Mouse (Mus musculus) MEL (cell line): ENCODE data around the gene Flnb. TPM values are rescaled to one million over a fixed set of nuclear protein-coding genes. Genes with fewer than 3 reads are reported as not detected.

Experiments
- DNase-seq: peaks from one replicate; pipeline ENCODE4 v3.0.0; 2011; ENCODE audit warnings: low read depth, low spot score
- H3K27ac ChIP-seq: 2 replicates; pipeline ENCODE4 v1.5.1; 2012; ENCODE audit warnings: low read depth, mild to moderate bottlenecking, control low read depth, low read length, moderate library complexity; ENCODE audit not compliant: control insufficient read depth
- H3K27me3 ChIP-seq, 2 experiments: fragments of 150-350 bp in 1 of 2; sonication (generic) in 1 of 2; 2 replicates each; pipeline ENCODE4 v1.6.1; 2012; ENCODE audit warnings: low read length in 2 of 2, mild to moderate bottlenecking in 2 of 2, improper control_type of control experiment in 1 of 2, moderate library complexity in 1 of 2; ENCODE audit not compliant: insufficient read depth in 2 of 2, control insufficient read depth in 1 of 2
- H3K36me3 ChIP-seq, 2 experiments: 2 replicates each; pipeline ENCODE4 v1.6.1; 2012 to 2014; ENCODE audit warnings: low read length in 2 of 2, improper control_type of control experiment in 1 of 2, inconsistent platforms in 1 of 2, mild to moderate bottlenecking in 1 of 2; ENCODE audit not compliant: insufficient read depth in 2 of 2, control insufficient read depth in 1 of 2
- H3K4me1 ChIP-seq, 2 experiments: fragments of 150-350 bp in 1 of 2; sonication (generic) in 1 of 2; 2 replicates each; pipeline ENCODE4 v1.6.1; 2012; ENCODE audit warnings: low read length in 2 of 2, improper control_type of control experiment in 1 of 2, mild to moderate bottlenecking in 1 of 2; ENCODE audit not compliant: insufficient read depth in 2 of 2, control insufficient read depth in 1 of 2
- H3K4me3 ChIP-seq, 2 experiments: fragments of 150-350 bp in 1 of 2; sonication (generic) in 1 of 2; 2 replicates each; pipeline ENCODE4 v1.5.1; 2012; ENCODE audit warnings: low read depth in 2 of 2, low read length in 2 of 2, mild to moderate bottlenecking in 2 of 2, moderate library complexity in 2 of 2, control low read depth in 1 of 2, improper control_type of control experiment in 1 of 2; ENCODE audit not compliant: control insufficient read depth in 1 of 2, insufficient read depth in 1 of 2
- H3K79me2 ChIP-seq: 2 replicates; pipeline ENCODE4 v1.6.1; 2012; ENCODE audit warnings: mild to moderate bottlenecking, low read length, moderate library complexity; ENCODE audit not compliant: control insufficient read depth, poor library complexity, insufficient read depth
- H3K9ac ChIP-seq: 2 replicates; pipeline ENCODE4 v1.6.1; 2012; ENCODE audit warnings: low read depth, mild to moderate bottlenecking, control low read depth, low read length, moderate library complexity; ENCODE audit not compliant: control insufficient read depth, poor library complexity, severe bottlenecking
- H3K9me3 ChIP-seq: fragments of 150-350 bp; sonication (generic); replicated peaks from 2 replicates; pipeline ENCODE4 v1.6.1; 2012; ENCODE audit warnings: mild to moderate bottlenecking, low read length, improper control_type of control experiment, moderate library complexity; ENCODE audit not compliant: insufficient read depth
- BHLHE40 ChIP-seq: IDR thresholded peaks from 2 replicates; pipeline ENCODE4 v1.6.1; 2012; ENCODE audit warnings: low read depth, mild to moderate bottlenecking, inconsistent platforms, low read length, improper control_type of control experiment, borderline replicate concordance
- CHD1 ChIP-seq: IDR thresholded peaks from 2 replicates; pipeline ENCODE4 v1.6.1; 2012; ENCODE audit warnings: low read depth, mild to moderate bottlenecking, inconsistent platforms, low read length, improper control_type of control experiment
- CHD2 ChIP-seq: IDR thresholded peaks from 2 replicates; pipeline ENCODE4 v1.6.1; 2011; ENCODE audit warnings: low read length, improper control_type of control experiment
- E2F4 ChIP-seq: IDR thresholded peaks from 2 replicates; pipeline ENCODE4 v1.6.1; 2011; ENCODE audit warnings: low read depth, low read length, improper control_type of control experiment, borderline replicate concordance
- ELF1 ChIP-seq: IDR thresholded peaks from 2 replicates; pipeline ENCODE4 v1.6.1; 2014; ENCODE audit warnings: low read depth, mild to moderate bottlenecking, inconsistent platforms, low read length, improper control_type of control experiment, moderate library complexity
- ETS1 ChIP-seq: IDR thresholded peaks from 2 replicates; pipeline ENCODE4 v1.6.1; 2012; ENCODE audit warnings: low read depth, mild to moderate bottlenecking, inconsistent platforms, low read length, improper control_type of control experiment, moderate library complexity
- GATA1 ChIP-seq: IDR thresholded peaks from 2 replicates; pipeline ENCODE4 v1.6.1; 2011; ENCODE audit warnings: low read depth, low read length, improper control_type of control experiment
- HCFC1 ChIP-seq: IDR thresholded peaks from 2 replicates; pipeline ENCODE4 v1.6.1; 2012; ENCODE audit warnings: low read depth, mild to moderate bottlenecking, inconsistent platforms, low read length, improper control_type of control experiment, moderate library complexity
- JUND ChIP-seq: IDR thresholded peaks from 2 replicates; pipeline ENCODE4 v1.6.1; 2011; ENCODE audit warnings: low read depth, mild to moderate bottlenecking, improper control_type of control experiment, low read length
- KAT2A ChIP-seq: conservative IDR thresholded peaks from 2 replicates; pipeline ENCODE4 v1.6.1; 2012; ENCODE audit warnings: low read depth, low read length, improper control_type of control experiment, inconsistent platforms
- MAX ChIP-seq: IDR thresholded peaks from 2 replicates; pipeline ENCODE4 v1.6.1; 2011; ENCODE audit warnings: low read length, improper control_type of control experiment
- MAZ ChIP-seq: IDR thresholded peaks from 2 replicates; pipeline ENCODE4 v1.6.1; 2012; ENCODE audit warnings: low read depth, mild to moderate bottlenecking, inconsistent platforms, low read length, improper control_type of control experiment
- NRF1 ChIP-seq: IDR thresholded peaks from 2 replicates; pipeline ENCODE4 v1.6.1; 2014; ENCODE audit warnings: low read depth, mild to moderate bottlenecking, inconsistent platforms, low read length, improper control_type of control experiment, moderate library complexity; ENCODE audit not compliant: poor library complexity, insufficient read depth, severe bottlenecking
- POLR2A ChIP-seq, 2 experiments: IDR thresholded peaks; 2 replicates each; pipeline ENCODE4 v1.6.1; 2011 to 2012; ENCODE audit warnings: low read length in 2 of 2, mild to moderate bottlenecking in 2 of 2, control low read depth in 1 of 2, improper control_type of control experiment in 1 of 2, low read depth in 1 of 2, moderate library complexity in 1 of 2; ENCODE audit not compliant: control insufficient read depth in 1 of 2, insufficient read depth in 1 of 2, poor library complexity in 1 of 2
- RAD21 ChIP-seq: IDR thresholded peaks from 2 replicates; pipeline ENCODE4 v1.6.1; 2011; ENCODE audit warnings: mild to moderate bottlenecking, low read depth, low read length, improper control_type of control experiment
- SIN3A ChIP-seq: IDR thresholded peaks from 2 replicates; pipeline ENCODE4 v1.6.1; 2012; ENCODE audit warnings: low read length, improper control_type of control experiment, inconsistent platforms
- USF1 ChIP-seq: IDR thresholded peaks from 2 replicates; pipeline ENCODE4 v1.6.1; 2014; ENCODE audit warnings: low read depth, mild to moderate bottlenecking, inconsistent platforms, low read length, improper control_type of control experiment, moderate library complexity
- USF2 ChIP-seq, 2 experiments: IDR thresholded peaks; 2 replicates each; pipeline ENCODE4 v1.6.1; 2011 to 2012; ENCODE audit warnings: improper control_type of control experiment in 2 of 2, low read length in 2 of 2, borderline replicate concordance in 1 of 2, inconsistent platforms in 1 of 2, low read depth in 1 of 2, mild to moderate bottlenecking in 1 of 2; ENCODE audit not compliant: insufficient read depth in 1 of 2
- polyA plus RNA-seq, 2 experiments: library from polyadenylated mRNA; stranded (reverse) in 1 of 2; unstranded in 1 of 2; fragments of >175 nt in 1 of 2; fragments of >200 nt in 1 of 2; gene quantifications; 2 replicates each; pipeline versions ENCODE4 v1.2.1 to v1.2.4; 2012; ENCODE audit warnings: low replicate concordance in 2 of 2, low read depth in 1 of 2; ENCODE audit not compliant: insufficient read length in 2 of 2, insufficient read depth in 1 of 2, missing spikeins in 1 of 2
- total RNA-seq: library from RNA; depleted of rRNA; stranded (reverse); fragments of 300-350 nt; gene quantifications from 2 replicates; pipeline ENCODE4 v1.2.3, GENCODE M21; 2012

The Flnb gene
- total and polyA plus RNA-seq, 3 experiments = 1.0 to 3.1 TPM; not detected in 1

DNA sequence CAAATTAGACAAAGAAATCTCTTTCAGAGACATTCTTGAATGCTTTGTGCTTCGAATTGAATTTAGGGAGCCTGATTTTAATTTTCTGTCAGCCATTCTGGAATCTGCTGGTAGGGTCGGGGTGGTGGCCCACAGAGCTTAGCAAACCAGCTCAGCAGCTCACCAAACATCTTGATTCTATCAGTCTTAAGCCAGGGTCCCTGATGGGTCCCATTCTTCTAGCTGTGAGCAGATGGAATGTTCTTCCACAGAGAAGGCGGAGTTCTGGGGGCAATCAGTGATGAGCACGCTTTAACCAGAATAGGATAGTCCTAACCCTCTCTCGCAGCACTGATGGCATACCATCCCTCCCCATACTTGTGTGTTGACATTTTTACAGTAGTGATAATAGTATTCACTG lies 37.7 kb downstream of the Flnb start:
- no peaks in the 10 kb centered on the region for H3K4me1 ChIP-seq
- H3K79me2 ChIP-seq = no peaks in the 10 kb centered on the region
- no peaks in the 10 kb centered on the region for H3K9me3 ChIP-seq
- H3K4me3 ChIP-seq = no peak overlapping the region
- no peak overlapping the region for H3K27ac ChIP-seq
- no peak overlapping the region for H3K9ac ChIP-seq
- peaks cover 0 to 5% of the 10 kb centered on the region in 2 experiments; a peak in 2 of 4 replicates for H3K27me3 ChIP-seq
- 0 out of 4 replicates have a peak, but pooled peaks cover 0 to 3% of the 10 kb centered on the region in 2 experiments for H3K36me3 ChIP-seq
- DNase-seq = no peak
- TF ChIP-seq ETS1 (no peak), POLR2A (IDR thresholded peaks at IDR 0.05; ENCODE audit: control insufficient read depth in 1 of 2, insufficient read depth in 1 of 2, low read depth in 1 of 2, low read length in 2 of 2, poor library complexity in 1 of 2) (no peak), BHLHE40 (no peak), JUND (no peak), HCFC1 (no peak), MAZ (no peak), E2F4 (no peak), RAD21 (no peak), NRF1 (no peak), CHD1 (no peak), SIN3A (no peak), USF1 (no peak)

DNA sequence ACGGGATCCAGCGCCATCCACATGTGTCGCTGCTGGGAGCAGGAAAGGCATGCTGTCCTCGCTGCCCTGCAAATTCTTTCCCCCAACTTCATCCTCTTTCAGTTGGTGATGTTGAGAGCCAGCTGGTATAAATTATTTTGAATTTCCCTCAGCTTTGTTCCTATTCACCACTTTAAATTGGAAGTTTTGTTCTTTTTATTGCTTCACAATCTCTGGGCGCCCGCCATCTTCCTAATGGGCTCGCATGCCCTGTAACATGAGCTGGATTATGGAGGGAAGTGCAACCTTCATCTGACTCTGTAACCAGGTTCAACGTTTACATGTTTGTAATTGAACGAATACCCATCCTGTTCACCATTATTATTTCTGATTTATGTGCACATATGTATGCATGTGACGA lies 38.6 kb downstream of the Flnb start:
- Histone ChIP-seq H3K9ac (no peak overlapping the region), H3K4me1 (no peaks in the 10 kb centered on the region), H3K79me2 (no peaks in the 10 kb centered on the region), H3K36me3 (no peaks in the 10 kb centered on the region), H3K27me3 (peaks cover 0 to 5% of the 10 kb centered on the region in 2 experiments; a peak in 2 of 4 replicates), H3K9me3 (no peaks in the 10 kb centered on the region), H3K4me3 (no peak overlapping the region), H3K27ac (no peak overlapping the region)
- no peak for TF ChIP-seq NRF1
- TF ChIP-seq E2F4 = no peak
- no peak for TF ChIP-seq MAX
- no peak for TF ChIP-seq KAT2A
- TF ChIP-seq CHD1 = no peak
- no peak for TF ChIP-seq GATA1
- TF ChIP-seq USF2 (IDR thresholded peaks at IDR 0.05; ENCODE audit: borderline replicate concordance in 1 of 2, insufficient read depth in 1 of 2, low read depth in 1 of 2, low read length in 2 of 2) = no peak
- no peak for TF ChIP-seq CHD2
- no peak for TF ChIP-seq ELF1
- no peak for DNase-seq
